Mouse (Mus musculus) lung, adult 2 months (tissue): Measurements from ENCODE around the gene Kntc1. TPM values are rescaled to one million over a fixed set of nuclear protein-coding genes. Genes with fewer than 3 reads are reported as not detected.

Experiments
- DNase-seq: peaks from one replicate; pipeline ENCODE4 v3.0.0; 2022
- H3K4me1 ChIP-seq: fragments of 200-500 bp; 2 replicates; pipeline ENCODE4 v1.6.1; 2011; ENCODE audit warnings: low read length; ENCODE audit not compliant: control insufficient read depth, insufficient read depth
- H3K4me3 ChIP-seq: fragments of 200-500 bp; replicated peaks from 2 replicates; pipeline ENCODE3; 2011; ENCODE audit warnings: low read depth, mild to moderate bottlenecking, control low read depth, low read length; ENCODE audit errors: extremely low read depth
- CTCF ChIP-seq: fragments of 200-500 bp; IDR thresholded peaks from 2 replicates; pipeline ENCODE4 v1.5.1; 2011; ENCODE audit warnings: mild to moderate bottlenecking, low read length, control low read depth; ENCODE audit not compliant: insufficient read depth
- POLR2A ChIP-seq: fragments of 200-500 bp; IDR thresholded peaks from 2 replicates; pipeline ENCODE4 v1.6.1; 2011; ENCODE audit warnings: low read depth, mild to moderate bottlenecking, control low read depth, low read length, borderline replicate concordance; ENCODE audit errors: extremely low read depth
- WGBS: fragments of 180-500 bp; shearing (Covaris S2); methylation state at CpG from one replicate; pipeline ENCODE4 v1.1.7; 2018; 5-methylcytosine and 5-hydroxymethylcytosine counted together
- polyA plus RNA-seq: library from polyadenylated mRNA; depleted of rRNA; stranded (reverse); fragments of >200 nt; gene quantifications from 2 replicates; pipeline ENCODE4 v1.2.3, GENCODE M21; 2012

The Kntc1 gene
- polyA plus RNA-seq, 1 experiment, result 1.3 TPM

GRCm38 (mm10) chr5:123834836-123835235 lies 85.3 kb downstream of the Kntc1 start:
- H3K4me3 ChIP-seq, result no peak overlapping the region
- H3K4me1 ChIP-seq, result no peaks in the 10 kb centered on the region
- 78% methylated on average over 3 of the region's 3 CpGs for WGBS
- no peak for DNase-seq
- TF ChIP-seq CTCF (no peak), POLR2A (no peak)

- TF ChIP-seq CTCF (no peak), POLR2A (no peak)
- WGBS, result 46% methylated on average over 4 of the region's 4 CpGs
Measured at GRCm38 (mm10) chr5:123837371-123837770, 87.9 kb downstream of the Kntc1 start.

GRCm38 (mm10) chr5:123842221-123842934 lies 92.9 kb downstream of the Kntc1 start:
- no peak overlapping the region for H3K4me3 ChIP-seq
- TF ChIP-seq CTCF (no peak), POLR2A (no peak)
- no peaks in the 10 kb centered on the region for H3K4me1 ChIP-seq
- 52% methylated on average over 11 of the region's 11 CpGs for WGBS
- DNase-seq, result no peak

More at GRCm38 (mm10) chr5:123837371-123837770, 87.9 kb downstream of the Kntc1 start:
- DNase-seq, result no peak
- no peaks in the 10 kb centered on the region for H3K4me1 ChIP-seq
- no peak overlapping the region for H3K4me3 ChIP-seq

DNA sequence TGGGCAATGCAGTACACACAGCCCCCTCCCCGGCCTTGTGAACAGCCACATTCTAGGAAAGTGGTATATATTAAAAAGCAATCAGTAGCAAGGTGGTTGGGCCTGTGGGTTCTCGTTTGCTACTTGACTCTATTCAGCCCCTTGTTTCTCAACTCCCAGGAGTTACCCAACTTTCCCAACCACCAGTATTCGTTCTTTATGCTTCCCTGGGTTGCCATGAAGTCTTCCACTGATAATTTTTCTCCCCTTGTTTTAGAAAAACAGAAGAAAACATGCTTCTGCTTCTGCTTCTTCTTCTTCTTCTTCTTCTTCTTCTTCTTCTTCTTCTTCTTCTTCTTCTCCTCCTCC lies 93.4 kb downstream of the Kntc1 start:
- no peak overlapping the region for H3K4me3 ChIP-seq
- H3K4me1 ChIP-seq, result no peaks in the 10 kb centered on the region
- TF ChIP-seq POLR2A (no peak), CTCF (no peak)
- WGBS, result 61% methylated on average over 3 of the region's 3 CpGs
- DNase-seq, result no peak

DNA sequence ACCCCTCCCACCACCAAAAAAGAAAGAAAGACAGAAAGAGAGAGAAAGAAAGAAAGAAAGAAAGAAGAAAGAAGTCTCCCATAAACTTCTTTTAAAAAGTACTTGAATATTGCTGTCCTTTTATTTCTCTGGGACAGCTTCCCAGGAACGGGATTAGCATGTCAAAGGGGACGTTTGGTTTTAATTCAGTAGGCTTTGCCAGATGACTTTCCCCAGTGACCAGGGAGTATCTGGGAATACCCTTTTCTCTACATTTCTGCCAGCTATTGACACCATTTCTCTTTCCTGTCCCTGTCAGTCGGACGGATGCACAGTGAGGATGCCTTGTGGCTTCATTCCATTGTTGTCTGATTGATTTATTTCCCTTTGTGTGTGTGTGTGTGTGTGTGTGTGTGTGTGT lies 94.3 kb downstream of the Kntc1 start:
- Histone ChIP-seq H3K4me3 (no peak overlapping the region), H3K4me1 (no peaks in the 10 kb centered on the region)
- no peak for DNase-seq
- TF ChIP-seq POLR2A, result no peak
- TF ChIP-seq CTCF, result no peak
- 44% methylated on average over 4 of the region's 4 CpGs for WGBS

- WGBS, result 83% methylated on average over 14 of the region's 14 CpGs
- H3K4me1 ChIP-seq, result no peaks in the 10 kb centered on the region
- no peak for TF ChIP-seq POLR2A
- no peak for TF ChIP-seq CTCF
- no peak for DNase-seq
- H3K4me3 ChIP-seq, result no peak overlapping the region
Measured at GRCm38 (mm10) chr5:123844316-123844715, 94.8 kb downstream of the Kntc1 start.

- DNase-seq, result no peak
- no peaks in the 10 kb centered on the region for H3K4me1 ChIP-seq
- 28% methylated on average over 2 of the region's 2 CpGs for WGBS
- H3K4me3 ChIP-seq, result no peak overlapping the region
- no peak for TF ChIP-seq CTCF
- no peak for TF ChIP-seq POLR2A
Measured at GRCm38 (mm10) chr5:123851398-123851797, 101.9 kb downstream of the Kntc1 start.

GRCm38 (mm10) chr5:123853877-123854504 lies 104.5 kb downstream of the Kntc1 start:
- DNase-seq, result no peak
- TF ChIP-seq CTCF (no peak), POLR2A (no peak)
- Histone ChIP-seq H3K4me1 (no peaks in the 10 kb centered on the region), H3K4me3 (no peak overlapping the region)
- 55% methylated on average over 11 of the region's 11 CpGs for WGBS

DNA sequence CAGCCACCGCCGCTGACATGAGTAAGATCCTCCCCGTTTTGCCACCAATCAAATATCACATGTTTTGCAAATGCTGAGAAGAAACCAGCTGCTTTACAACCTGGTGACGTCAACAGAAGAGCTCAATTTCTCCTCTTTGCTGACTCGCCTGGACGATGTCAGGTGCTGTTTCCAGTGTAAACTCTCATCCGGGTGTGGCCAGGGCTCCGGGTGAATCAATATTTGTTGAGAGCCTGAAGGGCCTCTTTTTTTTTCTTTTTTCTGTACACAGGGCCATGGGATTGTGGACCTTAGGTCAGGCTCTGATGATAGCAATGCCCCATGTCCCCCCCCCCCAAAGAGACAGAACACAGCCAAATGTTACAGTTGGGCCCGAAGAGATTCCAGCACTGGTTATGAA lies 105.0 kb downstream of the Kntc1 start:
- TF ChIP-seq POLR2A (no peak), CTCF (no peak)
- WGBS, result 56% methylated on average over 9 of the region's 9 CpGs
- Histone ChIP-seq H3K4me1 (no peaks in the 10 kb centered on the region), H3K4me3 (no peak overlapping the region)
- no peak for DNase-seq

- Histone ChIP-seq H3K4me3 (no peak overlapping the region), H3K4me1 (no peaks in the 10 kb centered on the region)
- no peak for DNase-seq
- TF ChIP-seq POLR2A (no peak), CTCF (no peak)
- 48% methylated on average over 11 of the region's 11 CpGs for WGBS
Measured at GRCm38 (mm10) chr5:123858798-123859197, 109.3 kb downstream of the Kntc1 start.
